Mouse (Mus musculus): ENCODE measurements around the gene Capn15. TPM values are rescaled to one million over a fixed set of nuclear protein-coding genes. Genes with fewer than 3 reads are reported as not detected.

Capn15 gene
- total RNA-seq, 2 experiments from 2014 or later: 42.2 to 45.9 TPM

DNA sequence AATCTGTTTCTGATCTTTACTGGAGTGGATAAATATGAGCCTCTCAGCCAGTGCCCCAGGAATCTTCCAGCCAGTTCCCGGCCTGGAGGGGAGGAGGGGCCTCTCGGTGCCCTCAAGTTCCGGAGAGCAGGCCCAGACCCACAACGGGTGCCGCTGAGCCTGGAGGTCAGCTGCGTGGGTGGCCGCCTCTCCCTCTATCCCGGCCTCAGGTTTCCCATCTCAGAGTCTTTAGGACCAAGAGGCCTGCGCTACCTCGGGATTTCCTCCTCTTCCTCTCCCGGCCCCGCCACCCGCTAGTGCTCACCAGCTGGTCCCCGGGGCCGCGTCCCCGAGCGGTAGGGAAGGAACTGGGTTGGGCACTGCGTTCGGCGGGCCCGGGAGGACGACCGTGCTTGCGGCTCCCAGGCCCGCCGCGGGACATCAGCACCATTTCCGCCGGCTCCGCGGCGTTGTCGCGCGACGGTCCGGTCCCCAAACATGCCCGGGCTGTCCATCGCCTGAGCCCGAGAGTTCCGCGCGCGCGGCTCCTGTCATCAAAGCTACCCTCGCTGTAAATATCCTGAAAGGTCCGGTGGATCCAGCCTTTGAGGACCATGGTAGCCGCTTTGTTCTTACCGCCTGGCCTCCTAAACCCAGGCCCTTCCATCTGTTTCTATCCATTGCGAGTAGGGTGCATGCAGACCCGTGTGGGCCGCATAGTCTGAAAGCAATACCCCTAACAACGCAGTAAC is 43.9 kb downstream of the Capn15 start:
- intact Hi-C loops (cut with DNase I): no loop called here

GRCm38 (mm10) chr17:25934526-25934925 is 51.1 kb downstream of the Capn15 start:
- intact Hi-C loops (cut with DNase I): no loop called here
- DNase-seq: no peak

More for the DNA sequence above, 43.9 kb downstream of the Capn15 start:
- peak; percentile 80 for DNase-seq

DNA sequence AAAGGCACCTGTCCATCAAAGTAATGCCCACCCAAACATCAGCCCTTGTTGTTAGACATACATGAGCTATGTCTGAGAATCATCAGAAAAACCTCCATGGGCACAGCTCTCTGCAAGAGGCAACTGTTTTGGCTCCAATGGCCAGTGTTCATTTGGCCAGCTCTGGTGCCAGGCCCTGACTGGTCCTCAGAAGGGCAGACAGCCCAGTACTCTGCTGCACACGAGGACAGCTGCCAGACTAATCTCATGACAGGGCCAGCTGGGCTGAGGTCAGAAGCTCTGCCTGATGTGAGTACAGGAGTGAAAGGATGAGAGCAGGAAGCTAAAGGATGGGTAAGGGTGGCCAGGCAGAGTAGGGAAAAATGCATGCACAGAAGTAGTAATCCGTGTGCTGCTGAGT is 60.2 kb downstream of the Capn15 start:
- peak; percentile 80 for DNase-seq
- intact Hi-C loops (cut with DNase I): no loop called here

GRCm38 (mm10) chr17:25922120-25922519 is 63.5 kb downstream of the Capn15 start:
- DNase-seq: peak; percentile 37
- intact Hi-C loops (cut with DNase I): no loop called here

- intact Hi-C loops (cut with DNase I): no loop called here
Observed at GRCm38 (mm10) chr17:25919786-25920642, 65.6 kb downstream of the Capn15 start.

DNA sequence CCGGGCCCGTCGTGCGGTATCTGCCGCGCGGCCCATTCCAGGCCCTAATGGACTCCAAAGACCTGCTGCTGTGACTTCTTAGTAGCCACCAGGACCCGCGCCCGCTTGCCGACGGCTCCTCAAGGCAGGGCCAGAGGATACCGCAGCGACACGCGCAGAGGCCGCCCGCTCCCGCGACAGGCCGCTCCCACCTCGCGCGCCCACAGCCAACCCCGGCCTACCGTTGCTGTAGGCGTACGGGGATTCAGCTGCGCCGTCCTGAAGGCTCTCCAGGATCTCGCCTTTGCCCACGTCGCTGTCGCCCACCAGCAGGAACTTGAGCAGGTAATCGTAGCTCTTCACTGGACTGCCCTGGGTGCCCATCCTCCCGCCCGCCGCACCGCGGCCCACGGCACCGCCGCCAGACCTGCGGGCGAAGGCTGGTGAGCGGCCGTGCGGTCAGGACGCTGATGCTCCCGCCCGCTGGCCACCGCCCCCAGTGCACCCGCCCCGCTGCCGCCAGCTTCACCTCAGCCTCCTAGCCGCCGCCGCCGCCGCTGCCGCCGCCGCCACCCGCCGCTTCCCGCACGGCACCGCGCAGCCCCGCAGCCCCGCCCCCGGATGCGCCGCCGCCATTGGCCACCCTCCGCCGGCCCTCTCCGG is 66.3 kb downstream of the Capn15 start, which contains the start of gene Rab40c:
Gene Rab40c, minus strand, starts transcription at position 584 of the 642 bp plus-strand sequence.
- intact Hi-C loops (cut with DNase I): no loop called here
- peak; percentile 46 for DNase-seq

More at GRCm38 (mm10) chr17:25919786-25920642, 65.6 kb downstream of the Capn15 start:
- peak; percentile 100 for DNase-seq

DNA sequence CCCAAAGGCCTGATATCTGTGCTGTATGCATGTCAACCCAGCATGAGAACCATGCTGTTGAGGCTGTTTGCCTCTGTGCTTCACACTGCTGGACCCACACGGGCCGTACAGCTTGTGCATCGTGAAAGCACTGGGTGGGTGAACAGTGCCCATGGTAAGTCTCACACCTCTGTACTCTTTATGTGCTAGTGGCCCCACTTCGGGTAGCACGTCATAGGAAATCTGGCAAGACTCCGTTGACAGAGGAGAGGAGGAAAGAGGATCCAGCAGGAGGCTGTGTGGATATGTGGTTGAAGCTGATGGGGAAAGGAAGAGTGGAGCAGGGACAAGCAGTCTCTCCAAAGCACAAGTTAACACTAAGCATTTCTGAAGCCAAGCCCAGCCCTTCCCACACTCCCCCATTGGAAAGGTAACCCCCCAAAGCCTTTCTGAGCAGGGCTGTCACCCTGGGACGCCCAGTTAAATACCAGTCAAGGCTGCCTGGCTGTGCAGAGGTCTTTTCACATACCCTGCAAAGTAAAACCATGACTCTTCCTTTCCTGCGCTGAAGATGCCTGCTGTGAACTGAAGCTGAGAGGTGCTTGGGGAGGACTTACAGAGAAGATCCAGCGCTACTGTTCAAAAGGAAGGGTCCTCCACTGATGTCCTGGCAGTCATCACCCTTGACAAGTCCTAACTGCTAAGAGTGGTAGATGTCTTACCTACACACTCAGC is 67.4 kb downstream of the Capn15 start:
- no peak for DNase-seq
- intact Hi-C loops (cut with DNase I): no loop called here

- DNase-seq: no peak
- intact Hi-C loops (cut with DNase I): no loop called here
Observed at GRCm38 (mm10) chr17:25916931-25917647, 68.5 kb downstream of the Capn15 start.

DNA sequence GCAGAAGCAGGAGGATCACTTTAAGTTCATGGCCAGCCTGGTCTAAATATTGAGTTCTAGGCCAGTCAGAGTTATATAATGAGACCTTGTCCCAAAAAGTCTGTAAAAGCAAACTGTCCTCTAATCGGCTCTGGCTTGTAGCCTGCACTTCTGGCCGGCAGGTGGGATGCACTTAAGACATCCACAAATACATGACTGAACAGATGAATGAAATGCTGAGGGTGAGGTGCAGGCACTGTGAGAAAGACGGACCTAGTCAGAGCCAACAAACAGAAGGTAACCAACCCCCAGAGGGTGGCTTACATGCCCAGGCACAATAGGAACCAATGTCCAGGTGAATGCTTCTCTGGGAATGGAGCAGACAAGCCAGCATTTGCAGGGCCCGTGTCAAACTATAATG is 71.3 kb downstream of the Capn15 start:
- intact Hi-C loops (cut with DNase I): no loop called here
- no peak for DNase-seq

DNA sequence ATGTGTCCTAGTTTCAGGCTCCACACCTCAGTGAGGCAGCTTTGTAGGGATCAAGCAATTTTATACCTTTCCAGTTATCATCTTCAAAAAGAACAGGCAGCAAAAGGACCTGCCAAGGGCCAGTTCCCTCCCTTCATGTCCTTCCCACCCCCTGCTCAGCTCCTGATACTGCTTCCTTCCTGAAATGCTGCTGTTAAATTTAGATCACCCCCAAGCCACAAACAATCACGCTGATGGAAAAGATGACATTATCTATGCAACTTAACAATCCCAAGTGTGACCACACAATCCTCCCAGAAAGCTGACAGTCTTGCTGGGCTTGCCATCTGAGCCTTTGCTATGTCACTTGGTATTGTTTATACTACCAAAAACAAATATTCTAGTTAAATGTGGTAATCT is 71.7 kb downstream of the Capn15 start:
- intact Hi-C loops (cut with DNase I): no loop called here
- DNase-seq: no peak

GRCm38 (mm10) chr17:25913186-25913876 is 72.3 kb downstream of the Capn15 start:
- no peak for DNase-seq
- intact Hi-C loops (cut with DNase I): no loop called here

DNA sequence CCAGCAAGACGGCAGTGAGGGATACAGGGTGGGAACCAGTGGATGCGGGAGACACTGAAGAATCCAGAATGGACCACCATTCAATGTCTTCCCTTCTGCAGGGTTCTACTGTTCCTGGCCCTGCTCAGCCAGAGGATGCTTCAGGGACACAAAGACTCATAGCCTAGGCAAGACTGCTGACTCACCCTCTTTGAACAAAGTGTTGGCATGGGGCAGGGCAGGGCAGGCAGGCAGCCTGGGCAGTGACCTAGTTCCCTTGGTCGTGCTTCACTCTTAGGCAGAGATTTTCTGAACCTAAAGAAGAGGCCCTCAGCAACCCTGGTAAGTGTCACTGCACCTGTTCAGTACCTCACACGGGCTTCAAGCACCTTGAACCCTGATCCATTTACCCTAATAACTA is 73.8 kb downstream of the Capn15 start:
- intact Hi-C loops (cut with DNase I): no loop called here
- DNase-seq: no peak

Other genes with a start within 250 kb of the Capn15 start
- not detected for gene Mslnl, start 249.8 kb downstream of the Capn15 start, total RNA-seq (2021)
- 1 to 10 TPM; 3.0 to 3.9 TPM for gene Msln, start 231.4 kb downstream of the Capn15 start, total RNA-seq (2021)
- 10 to 100 TPM; 24.1 to 25.1 TPM for gene Narfl, start 212.0 kb downstream of the Capn15 start, total RNA-seq (2021)
- gene Haghl, start 200.1 kb downstream of the Capn15 start, total RNA-seq (2021): 10 to 100 TPM; 82.0 to 98.4 TPM
- not detected for gene Ccdc78, start 199.2 kb downstream of the Capn15 start, total RNA-seq (2021)
- 10 to 100 TPM; 50.6 to 61.1 TPM for gene Fam173a, start 192.9 kb downstream of the Capn15 start, total RNA-seq (2021)
- gene AC134908.4, start 190.1 kb downstream of the Capn15 start, total RNA-seq (2021): not detected
- 10 to 100 TPM; 45.8 to 56.7 TPM for gene Metrn, start 188.7 kb downstream of the Capn15 start, total RNA-seq (2021)
- 100 to 1,000 TPM; 130 to 132 TPM for gene Fbxl16, start 176.7 kb downstream of the Capn15 start, total RNA-seq (2021)
- gene Wdr24, start 162.2 kb downstream of the Capn15 start, total RNA-seq (2021): 10 to 100 TPM; 25.2 to 26.5 TPM
- 10 to 100 TPM; 54.8 to 55.1 TPM for gene Jmjd8, start 156.9 kb downstream of the Capn15 start, total RNA-seq (2021)
- gene Stub1, start 152.4 kb downstream of the Capn15 start, total RNA-seq (2021): 100 to 1,000 TPM; 162 to 171 TPM
- 10 to 100 TPM; 58.5 to 61.5 TPM for gene Rhbdl1, start 148.5 kb downstream of the Capn15 start, total RNA-seq (2021)
- 10 to 100 TPM; 22.7 to 26.6 TPM for gene Gm20683, start 144.0 kb downstream of the Capn15 start, total RNA-seq (2021)
- 10 to 100 TPM; 58.5 to 65.2 TPM for gene Rhot2, start 140.9 kb downstream of the Capn15 start, total RNA-seq (2021)
- 10 to 100 TPM; 37.4 to 39.4 TPM for gene Wdr90, start 124.3 kb downstream of the Capn15 start, total RNA-seq (2021)
- 10 to 100 TPM; 16.7 to 18.3 TPM for gene Mcrip2, start 117.0 kb downstream of the Capn15 start, total RNA-seq (2021)
- 10 to 100 TPM; 24.1 to 25.8 TPM for gene Mettl26, start 110.7 kb downstream of the Capn15 start, total RNA-seq (2021)
- gene Wfikkn1, start 104.9 kb downstream of the Capn15 start, total RNA-seq (2021): 1 to 10 TPM; 1.3 to 2.2 TPM
- gene Rab40c, start 66.1 kb downstream of the Capn15 start, total RNA-seq (2021): 10 to 100 TPM; 47.0 to 47.2 TPM
- gene Pigq, start 40.9 kb downstream of the Capn15 start, total RNA-seq (2021): 100 to 1,000 TPM in 1 of 2 experiments, 10 to 100 TPM in 1; 87.1 to 104 TPM
- gene Nhlrc4, start 40.8 kb downstream of the Capn15 start, total RNA-seq (2021): not detected
- not detected for gene A930017K11Rik, start 33.2 kb downstream of the Capn15 start, total RNA-seq (2021)
- 10 to 100 TPM; 79.6 to 82.5 TPM for gene Rab11fip3, start 83.8 kb upstream of the Capn15 start, total RNA-seq (2021)
- gene Decr2, start 104.5 kb upstream of the Capn15 start, total RNA-seq (2021): 10 to 100 TPM; 21.7 to 24.3 TPM
- gene Nme4, start 109.8 kb upstream of the Capn15 start, total RNA-seq (2021): 1 to 10 TPM; 8.9 to 9.6 TPM
- 1 to 10 TPM; 7.0 to 7.7 TPM for gene Tmem8, start 127.5 kb upstream of the Capn15 start, total RNA-seq (2021)
- 10 to 100 TPM; 74.2 to 80.5 TPM for gene Mrpl28, start 137.7 kb upstream of the Capn15 start, total RNA-seq (2021)
- 10 to 100 TPM; 37.5 to 37.8 TPM for gene Axin1, start 152.9 kb upstream of the Capn15 start, total RNA-seq (2021)
- gene Pdia2, start 213.3 kb upstream of the Capn15 start, total RNA-seq (2021): under 1 TPM; 0.40 to 0.80 TPM
- 10 to 100 TPM; 46.8 to 48.6 TPM for gene Rgs11, start 217.2 kb upstream of the Capn15 start, total RNA-seq (2021)
- 100 to 1,000 TPM; 165 to 166 TPM for gene Arhgdig, start 222.0 kb upstream of the Capn15 start, total RNA-seq (2021)

All from left cerebral cortex, postnatal 4 days (tissue).